Mouse (Mus musculus): ENCODE measurements around the gene Myo1e.
A peak's percentile ranks its signal among the peaks of the same experiment; 100 is the strongest.

Myo1e gene

DNA sequence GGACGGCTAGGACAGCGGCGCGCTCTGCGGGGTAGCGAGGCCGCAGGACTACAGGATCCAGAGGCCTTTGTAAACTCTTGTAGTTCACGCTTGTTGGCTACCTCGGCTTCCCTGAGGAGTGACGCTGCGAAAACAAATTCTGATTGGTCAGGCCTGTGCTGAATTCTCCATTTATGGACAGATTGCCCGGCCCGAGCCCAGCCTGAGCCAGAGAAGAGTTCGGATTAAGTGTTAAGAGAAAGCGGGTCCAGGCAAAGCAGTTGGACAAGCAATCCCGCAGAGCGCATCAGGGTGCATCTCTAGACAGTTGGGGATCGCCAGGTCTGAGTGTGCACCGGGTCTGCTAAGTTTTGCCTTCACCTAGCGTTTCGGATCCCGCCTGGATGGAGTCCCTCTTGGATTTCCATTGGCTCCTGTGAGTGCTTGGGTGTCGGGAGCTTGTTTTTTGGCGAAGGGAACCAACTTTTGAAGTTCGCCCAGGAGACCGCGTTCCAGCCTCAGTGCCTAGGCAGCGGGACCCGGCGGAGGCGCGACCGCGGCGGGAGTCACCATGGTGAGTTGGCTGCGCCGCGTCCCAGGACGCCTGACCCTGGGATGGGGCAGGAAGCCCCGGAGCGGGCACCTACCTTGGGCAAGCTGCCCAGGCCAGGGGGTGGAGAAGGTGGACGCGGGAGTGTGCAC is at the start of gene Myo1e:
TSS of gene Myo1e (plus strand) at position 200 of the 681 bp plus-strand sequence.
- DNase-seq (ENCODE audit: low spot score): peak; percentile 98

DNA sequence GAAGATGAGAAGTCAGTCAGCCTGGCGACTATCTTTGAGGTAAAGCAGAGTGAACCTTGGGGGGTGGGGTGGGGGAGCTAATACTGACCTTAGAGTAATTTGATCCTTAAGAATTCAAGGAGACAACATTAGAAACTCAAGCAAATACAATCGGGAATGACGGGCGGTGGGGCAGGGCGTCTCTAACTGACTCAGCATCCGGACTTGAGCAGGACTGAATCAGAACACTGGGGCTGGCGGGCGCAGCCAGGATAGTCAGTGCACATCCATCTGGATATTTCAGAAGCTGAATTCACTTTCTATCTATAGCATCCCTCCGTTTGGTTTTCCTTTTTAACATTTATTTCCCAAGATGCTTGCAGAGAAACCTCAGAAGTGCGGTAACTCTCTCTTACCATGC is 47.1 kb upstream of the Myo1e start:
- no peak for DNase-seq (ENCODE audit: low spot score)

DNA sequence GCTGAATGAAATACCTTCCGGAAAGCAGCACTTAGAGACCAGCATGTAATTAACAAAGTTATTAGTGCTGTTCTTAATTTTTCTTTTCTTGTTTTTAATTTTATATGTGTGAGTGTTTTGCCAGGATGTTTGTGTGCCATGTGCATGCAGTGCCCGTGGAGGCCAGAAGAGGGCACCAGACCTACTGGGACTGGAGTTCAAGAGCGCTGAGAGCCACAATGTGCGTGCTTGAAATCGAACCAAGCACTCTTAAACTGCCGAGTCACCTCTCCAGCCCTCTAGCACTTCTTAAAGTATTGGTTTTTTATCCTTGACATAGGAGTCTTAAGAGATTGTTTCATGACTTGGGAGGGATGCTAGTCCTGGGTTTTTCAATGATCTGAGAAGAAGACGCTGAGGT is 38.2 kb upstream of the Myo1e start:
- no peak for DNase-seq (ENCODE audit: low spot score)

DNA sequence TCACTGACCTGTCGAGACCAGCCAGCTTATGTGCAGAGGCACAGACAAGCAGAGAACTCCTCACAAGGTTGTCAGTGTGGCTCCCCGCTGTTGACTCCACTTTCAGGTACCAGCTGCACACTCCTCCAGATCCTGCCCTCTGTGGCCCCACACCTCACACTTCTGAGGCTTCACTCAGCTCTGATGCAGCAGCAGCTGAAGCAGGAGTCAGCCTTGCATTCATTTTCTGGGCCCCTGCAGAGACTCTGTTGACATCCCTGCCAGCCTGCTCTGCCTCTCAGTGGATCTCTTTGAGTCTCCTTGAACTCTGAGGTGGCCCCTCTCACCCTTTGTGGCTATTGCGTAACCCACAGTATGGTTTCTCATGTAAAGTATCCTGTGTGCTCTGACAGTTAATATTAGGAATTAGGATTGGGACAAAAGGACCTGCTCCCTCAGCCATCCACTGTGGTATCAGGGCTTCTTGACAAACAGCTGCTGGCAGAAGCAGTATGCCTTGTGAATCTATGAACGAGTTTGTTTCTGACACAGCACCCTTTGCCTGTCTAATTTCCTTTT is 32.8 kb upstream of the Myo1e start:
- DNase-seq (ENCODE audit: low spot score): no peak

DNA sequence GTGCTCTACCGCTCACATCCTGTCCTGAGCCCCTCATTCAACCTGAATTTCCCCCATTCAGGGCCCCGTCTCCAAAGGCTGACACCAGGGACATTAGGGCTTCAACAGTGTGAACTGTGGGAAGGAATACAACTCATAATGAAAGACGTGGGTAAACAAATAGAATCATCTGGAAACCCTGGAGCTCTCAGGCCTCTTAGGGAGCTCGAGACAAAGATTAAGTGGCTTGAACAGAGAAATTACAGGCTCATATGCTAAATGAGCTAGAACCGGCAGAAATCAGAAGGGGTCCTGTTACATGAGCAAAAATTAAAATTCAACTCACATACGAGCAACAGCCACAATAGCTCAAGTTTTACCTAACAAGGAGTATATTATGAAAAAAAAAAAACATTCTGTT is 32.3 kb upstream of the Myo1e start:
- DNase-seq (ENCODE audit: low spot score): no peak

DNA sequence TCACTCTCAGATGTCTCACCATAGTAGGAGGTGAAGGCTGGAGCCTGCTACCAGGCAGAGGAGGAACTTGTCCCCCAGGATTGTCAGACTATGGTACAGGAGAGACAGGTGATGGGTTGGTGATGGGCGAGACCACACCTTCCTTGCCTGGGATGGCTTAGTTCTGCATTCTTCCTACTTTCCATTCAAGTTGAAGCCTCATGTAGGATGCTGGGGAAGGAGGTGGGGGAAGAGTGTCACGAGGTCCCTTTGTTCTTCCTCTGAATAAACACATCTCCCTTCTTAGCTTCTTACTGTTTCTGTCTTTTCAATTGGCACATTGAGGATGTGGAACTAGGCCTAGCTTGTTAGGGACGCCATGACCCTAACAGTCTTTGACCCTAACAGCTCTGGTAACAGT is 30.9 kb upstream of the Myo1e start:
- no peak for DNase-seq (ENCODE audit: low spot score)

DNA sequence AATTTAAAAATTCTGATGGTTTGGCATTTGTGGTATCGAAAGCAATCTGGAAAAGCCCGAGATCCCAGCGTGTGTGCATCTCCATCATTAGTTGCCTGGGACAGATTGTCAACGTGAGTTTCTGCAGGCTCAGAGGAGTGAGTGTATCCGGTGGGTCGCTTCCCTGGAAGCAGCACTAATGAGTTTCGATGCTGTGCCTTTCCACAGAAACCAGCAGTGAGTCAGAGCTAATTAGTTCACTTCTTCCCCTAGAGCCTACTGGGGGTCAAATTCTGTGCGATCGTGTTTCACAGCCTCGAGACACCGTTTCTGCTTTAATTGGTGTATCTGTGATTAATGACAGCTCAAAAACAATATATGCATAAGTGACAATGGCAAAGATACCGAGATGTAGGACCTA is 25.4 kb upstream of the Myo1e start:
- no peak for DNase-seq (ENCODE audit: low spot score)

DNA sequence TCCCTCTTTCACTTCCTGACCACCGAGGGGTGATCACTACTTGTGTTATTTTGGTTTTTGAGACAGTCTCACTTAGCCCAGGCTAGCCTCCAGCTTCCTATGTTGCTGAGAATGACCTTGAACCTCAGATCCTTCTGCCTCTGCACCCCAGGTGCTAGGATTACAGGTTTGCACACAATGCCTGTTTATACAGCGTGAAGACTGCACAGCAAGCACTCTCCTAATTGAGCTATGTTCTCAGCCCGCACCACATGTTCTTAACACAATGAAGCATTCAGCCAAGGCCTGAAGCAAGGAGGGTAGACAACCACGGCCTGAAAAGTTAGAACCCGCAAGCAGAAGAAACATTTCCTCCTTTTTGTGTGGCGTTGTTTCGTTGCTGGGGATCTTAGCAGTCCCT is 24.5 kb upstream of the Myo1e start:
- no peak for DNase-seq (ENCODE audit: low spot score)

DNA sequence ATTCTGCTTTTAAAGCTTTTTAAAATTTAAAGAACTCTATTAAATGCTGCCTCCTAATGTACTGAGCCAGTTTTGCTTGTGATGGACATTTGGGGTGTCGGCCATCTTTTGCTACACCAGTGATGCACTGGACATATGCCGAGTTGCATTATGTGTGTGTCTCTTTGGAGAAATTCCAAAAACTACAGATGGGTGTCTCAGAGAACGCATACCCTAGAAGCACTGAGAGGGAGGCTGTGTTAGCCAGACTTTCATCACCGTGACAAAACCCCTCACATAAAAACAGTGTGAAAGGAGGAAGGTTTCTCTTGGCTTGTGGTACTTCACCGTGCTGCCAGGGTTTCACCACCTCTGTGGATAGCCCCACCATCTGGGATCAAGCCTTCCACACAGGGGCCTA is 14.8 kb upstream of the Myo1e start:
- DNase-seq (ENCODE audit: low spot score): no peak

DNA sequence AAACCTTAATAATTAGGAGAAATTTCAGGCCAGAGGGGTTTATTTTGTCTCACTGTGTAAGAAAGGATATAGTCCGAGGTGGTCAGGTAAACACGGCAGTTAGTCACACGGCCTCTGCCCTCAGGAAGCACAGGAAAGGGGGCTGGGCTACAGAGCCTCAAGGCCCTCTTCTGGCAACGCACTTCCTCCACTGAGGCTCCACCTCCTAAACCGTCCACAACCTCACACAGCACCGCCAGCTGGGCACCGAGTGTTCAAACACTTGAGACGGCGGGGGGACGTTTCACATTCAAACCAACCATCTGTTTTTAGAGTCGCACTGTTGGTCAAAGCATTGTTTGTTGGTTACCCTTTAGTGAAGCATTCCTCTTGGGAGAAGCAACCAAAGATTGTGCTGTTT is 12.5 kb upstream of the Myo1e start:
- no peak for DNase-seq (ENCODE audit: low spot score)

DNA sequence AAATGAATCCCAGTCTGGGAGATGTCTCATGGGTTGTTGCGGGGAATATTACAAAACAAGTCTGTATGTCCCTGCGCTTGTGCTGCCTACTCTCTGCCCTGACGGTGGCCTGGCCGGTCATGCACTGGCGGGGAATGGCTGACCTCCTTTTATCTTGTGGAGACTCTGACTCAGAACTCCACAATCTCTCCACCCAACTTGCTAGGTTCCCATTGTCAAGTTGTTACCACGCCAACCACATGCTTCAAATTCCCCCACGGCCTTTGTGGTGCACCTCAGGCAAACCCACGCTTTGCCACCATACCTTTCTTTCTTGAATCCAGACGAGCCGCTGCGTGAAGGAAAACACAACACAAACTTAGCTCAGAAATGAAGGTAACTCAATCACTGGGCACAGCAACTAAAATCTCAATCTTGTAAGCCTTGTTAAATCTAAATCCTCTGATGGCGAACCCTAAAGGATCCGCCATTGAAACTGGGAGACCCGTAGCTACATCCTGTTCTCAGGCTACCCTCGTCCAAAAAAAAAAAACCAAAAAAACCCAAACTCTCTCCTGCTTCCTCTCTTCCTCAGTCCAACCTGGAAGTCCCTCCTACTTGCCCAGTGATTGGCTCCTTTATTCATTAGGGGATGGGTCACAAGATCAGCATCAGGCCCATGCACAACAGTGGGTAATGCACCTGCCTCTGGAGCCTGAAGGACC is 10.0 kb upstream of the Myo1e start:
- DNase-seq (ENCODE audit: low spot score): no peak

DNA sequence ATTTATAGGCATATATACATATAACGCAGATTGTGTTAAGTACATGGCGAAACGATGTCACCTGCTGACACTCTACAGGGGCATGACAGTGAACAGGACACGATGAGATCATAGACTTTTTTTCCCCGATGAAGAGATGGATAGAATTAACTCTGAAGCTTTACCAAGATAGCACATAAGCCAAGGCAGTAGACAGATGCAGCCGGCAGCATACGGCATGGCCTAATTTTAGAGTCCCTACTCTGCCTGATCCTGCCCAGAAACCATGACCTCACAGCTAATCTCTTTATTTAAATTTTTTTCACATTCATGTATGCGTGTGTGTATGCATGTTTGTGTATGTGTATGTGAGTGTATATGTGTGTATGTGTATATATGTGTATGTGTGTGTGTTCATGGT is 9.2 kb upstream of the Myo1e start:
- no peak for DNase-seq (ENCODE audit: low spot score)

DNA sequence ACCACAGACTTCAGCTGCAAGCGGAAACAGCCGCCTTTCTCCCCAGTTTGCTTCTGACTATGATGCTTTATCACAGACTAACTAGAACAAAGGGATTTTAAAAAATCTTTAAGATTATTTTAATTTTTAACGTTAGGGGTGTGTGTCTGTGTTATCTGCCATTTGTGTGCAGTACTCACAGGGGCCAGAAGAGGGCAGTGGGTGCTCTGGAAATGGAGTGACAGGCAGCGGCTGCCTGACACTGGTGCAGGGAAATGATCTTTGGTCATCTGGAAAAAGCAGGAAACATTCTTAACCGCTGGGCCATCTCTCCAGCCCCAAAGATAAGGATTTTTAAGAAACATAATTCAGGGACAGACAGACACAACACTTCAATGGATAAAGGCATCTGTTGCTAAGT is 4.4 kb upstream of the Myo1e start:
- peak; percentile 58 for DNase-seq (ENCODE audit: low spot score)

DNA sequence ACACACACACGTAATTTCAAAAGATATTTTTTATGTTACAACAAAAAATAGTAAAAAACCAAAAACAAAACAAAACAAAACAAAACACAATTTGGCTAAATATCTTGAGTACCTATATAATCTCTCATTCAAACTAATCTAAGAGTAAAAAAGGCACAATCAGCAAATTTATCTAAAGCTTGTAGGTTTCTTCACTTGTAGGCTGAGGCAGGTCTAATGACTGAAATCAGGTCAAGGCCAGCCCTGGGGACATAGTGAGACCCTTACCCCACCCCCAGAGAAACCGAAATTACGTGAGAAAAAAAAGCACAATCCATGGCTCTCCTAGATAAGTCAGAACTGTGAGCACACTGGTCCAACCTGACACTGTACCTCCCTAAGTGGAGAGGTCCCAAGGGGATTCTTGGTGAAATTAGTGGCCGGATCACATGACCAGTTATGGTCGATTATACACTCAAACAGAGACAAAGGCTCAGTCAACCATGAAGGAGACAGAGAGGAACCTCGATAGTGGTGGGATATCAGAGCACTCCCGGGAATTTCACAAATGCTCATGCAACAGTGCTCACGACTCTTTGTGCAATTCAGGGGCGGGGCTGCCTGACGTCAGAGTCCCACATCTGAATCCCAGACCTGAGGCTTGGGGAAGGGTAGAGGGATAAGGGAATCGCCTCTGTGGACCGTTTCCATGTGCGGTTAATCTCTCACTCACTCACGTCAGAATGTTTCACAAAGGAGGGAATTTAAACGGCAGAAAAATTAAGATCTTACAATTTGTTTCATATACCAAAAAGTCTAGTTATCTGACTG is 3.7 kb upstream of the Myo1e start:
- no peak for DNase-seq (ENCODE audit: low spot score)

DNA sequence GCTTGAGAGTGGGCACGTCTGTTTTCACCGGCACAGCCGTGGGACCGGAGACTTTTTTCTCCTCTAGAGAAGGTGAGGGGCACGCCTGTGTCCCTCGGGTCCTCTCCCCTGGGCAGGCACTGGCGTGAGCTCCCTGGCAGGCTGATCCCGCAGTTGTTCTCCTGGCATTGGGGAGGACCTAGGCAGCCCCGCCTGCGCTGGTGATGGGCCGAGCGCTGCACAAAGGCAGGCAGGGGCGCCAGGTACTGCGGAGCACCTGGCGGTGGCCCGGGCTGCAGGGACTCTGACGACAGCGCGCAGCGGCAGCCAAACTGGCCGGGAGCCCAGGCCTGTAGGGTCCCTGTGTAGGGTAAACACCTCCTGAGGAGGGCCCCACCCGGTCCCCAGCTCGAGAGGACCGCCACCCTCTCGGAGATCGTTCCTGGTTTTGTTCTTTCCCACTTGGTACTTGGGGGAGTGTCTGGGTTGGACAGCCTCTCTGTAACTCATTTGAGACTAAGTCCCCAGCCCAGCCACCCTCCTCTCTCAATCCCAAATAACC is 901 bp downstream of the Myo1e start:
- peak; percentile 86 for DNase-seq (ENCODE audit: low spot score)

DNA sequence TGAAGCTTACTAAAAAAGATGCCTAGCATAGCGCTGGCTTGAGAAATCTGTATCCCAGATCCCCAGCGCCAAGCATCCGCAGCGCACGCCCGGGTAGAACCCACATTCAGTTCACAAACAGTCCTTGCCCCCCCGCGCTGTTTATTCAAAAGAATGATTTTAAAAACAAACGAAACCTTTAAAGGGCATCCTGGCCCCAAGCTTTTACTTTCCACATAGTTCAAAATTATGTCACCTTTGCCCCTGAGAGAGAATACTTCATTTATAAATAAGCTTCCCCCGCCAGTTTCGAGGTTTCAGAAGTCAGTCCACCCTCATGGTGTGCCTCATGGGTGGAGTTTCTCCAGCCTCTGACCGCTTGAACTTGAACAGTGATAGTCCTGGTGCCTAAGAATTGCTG is 1.6 kb downstream of the Myo1e start:
- no peak for DNase-seq (ENCODE audit: low spot score)

DNA sequence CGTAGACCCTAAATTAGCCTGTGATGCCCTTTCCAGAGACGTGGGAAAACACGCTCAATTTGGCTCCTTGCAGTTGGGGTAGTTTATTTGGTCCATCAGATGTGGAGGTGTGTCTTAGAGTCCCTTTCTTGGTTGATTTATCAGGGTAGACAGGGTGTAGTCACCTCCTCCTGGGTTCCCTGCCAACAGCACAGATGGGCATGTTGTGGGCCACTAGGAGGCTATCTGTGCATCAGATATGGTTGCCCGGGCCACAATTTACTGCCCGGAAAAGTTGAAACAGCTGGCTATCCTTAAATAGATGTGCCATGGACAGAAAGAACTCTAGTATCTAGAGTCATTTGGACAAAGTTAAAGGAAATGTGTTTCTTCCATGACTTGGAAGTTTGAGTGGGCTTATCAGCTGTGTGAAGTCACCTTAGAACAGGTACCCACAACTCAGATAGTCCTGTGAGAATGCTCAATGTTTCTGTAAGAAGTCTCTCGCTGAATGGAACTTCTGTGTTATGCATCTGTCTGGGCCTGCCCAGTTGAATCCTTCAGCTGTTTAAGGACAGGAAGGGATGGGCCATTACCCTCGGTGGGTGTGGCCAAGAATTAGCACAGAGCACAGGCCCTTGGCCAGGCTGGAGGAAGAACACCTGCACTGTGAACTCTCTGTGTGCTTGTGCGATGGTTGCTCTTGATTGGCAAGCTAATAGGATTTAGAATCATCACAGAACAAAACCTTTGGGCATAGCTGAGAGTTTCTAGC is 2.3 kb downstream of the Myo1e start:
- peak; percentile 83 for DNase-seq (ENCODE audit: low spot score)

DNA sequence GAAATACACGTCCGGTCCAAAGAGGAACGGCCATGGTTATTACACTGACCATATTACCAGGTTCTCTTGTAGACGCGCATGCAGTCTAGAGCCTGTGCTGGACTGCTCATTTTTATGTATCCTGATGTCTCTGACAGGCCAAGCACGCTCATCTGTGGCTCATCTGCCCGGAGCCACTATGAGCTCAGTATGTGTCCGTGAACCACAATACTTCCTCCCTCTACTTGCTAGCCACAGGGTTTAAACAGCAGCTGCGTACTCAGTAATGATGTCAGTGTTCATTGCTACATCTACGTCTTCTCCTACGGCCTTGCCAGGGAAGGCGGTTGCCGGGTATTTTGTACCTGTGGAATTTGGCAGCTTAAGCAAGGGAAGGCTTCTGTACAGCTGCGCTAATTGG is 4.5 kb downstream of the Myo1e start:
- DNase-seq (ENCODE audit: low spot score): no peak

DNA sequence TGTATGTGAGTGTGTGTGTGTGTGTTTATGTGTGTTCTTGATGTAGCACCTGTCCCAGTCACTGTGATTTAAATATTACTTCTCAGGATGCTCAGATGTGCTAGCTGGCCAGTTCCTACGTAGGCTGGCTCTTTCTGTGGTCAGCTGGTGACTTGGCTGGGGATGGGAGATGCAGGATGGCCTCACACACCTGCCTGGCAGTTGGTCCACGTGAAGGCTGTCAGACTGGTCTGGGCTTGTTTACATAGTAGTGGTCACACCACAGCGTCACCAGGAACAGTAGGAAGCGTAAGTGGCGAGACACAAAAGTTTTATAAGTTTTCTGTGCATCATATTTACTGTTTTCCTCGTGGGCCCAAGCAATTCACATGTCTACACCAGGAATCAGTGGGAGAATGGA is 9.4 kb downstream of the Myo1e start:
- DNase-seq (ENCODE audit: low spot score): no peak

DNA sequence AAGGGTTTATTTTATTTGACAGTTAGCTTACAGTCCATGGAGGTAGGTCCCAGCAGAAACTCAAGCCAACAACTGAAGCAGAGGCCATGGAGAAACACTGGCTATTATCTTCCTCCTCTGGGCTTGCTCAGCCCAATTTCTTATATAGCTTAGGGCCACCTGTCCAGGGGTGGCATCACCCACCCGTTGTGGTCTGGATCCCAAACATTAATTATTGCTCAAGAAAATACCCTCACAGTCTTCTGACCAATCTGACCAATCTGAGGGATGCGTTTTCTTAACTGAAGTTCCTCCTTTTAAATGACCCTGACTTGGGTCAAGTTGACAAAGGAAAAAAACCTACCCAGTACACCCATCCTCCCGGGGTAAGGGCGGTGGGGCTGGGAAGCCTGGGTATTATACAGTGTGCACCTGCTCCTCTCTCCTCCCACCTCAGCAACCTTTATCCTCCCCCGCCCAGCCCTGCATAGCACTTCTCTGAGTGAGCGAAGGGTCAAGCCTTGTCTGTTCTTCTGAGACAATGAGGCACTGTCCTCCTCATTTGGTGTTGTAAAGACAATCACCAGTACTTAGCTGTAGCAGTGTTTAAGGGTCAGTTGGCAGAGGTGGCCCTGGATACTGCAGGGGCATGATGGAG is 12.3 kb downstream of the Myo1e start:
- no peak for DNase-seq (ENCODE audit: low spot score)

DNA sequence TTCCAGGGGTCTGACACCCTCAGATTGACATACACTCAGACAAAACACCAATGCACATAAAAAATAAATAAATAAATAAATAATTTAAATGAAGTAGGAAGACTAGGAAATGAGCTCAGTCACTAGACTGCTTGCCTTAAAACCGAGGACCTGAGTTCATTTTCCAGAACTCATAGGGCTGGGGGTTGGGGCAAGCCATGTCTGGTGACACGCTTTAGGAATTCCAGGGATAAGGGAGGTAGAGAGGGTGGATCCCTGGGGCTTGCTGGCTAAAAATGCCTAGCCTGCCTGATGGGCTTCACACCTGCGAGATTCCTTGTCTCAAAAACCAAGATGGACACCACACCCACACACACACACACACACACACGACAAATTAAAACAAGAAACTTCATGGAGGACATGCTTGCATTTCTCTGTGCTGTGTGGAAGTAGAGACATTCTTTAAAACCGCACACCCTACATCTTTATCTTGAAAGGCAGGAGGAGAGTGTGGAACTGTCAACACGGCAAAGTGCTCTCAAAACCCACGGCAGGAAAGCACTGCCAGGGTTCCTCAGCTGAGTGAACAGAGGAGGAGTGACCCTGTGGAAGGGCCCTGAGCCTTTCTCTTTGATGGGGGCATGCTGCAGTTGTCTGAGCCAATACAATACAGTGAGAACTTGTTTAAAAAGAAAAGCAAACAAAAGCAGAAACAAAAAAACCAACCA is 13.5 kb downstream of the Myo1e start:
- DNase-seq (ENCODE audit: low spot score): peak; percentile 74
